ENCODE assay signal across 8 mouse cellular contexts in genomic region chr1:133226928-133227327, GRCm38 (mm10).
DNase-seq lines count a peak whose midpoint lies in the region; ATAC-seq lines count a peak whose summit lies in the region.

No protein-coding gene starts in this region.

- H3K4me2 ChIP-seq in hindbrain, embryonic 14.5 days (replicated peaks) = 0 out of 2 replicates have a peak overlapping the region, but pooled peaks have one; percentile 16
- peak overlapping the region; percentile 6; the same call in 1 of the 2 replicates for H3K4me2 ChIP-seq in midbrain, embryonic 14.5 days (ENCODE audit: low read length)

- 0 out of 2 replicates have a peak, but pooled peaks have one; percentile 25 for ATAC-seq in hindbrain, embryonic 14.5 days (ENCODE audit: low FRiP score)
- peak; percentile 34; the same call in 1 of the 2 replicates for ATAC-seq in midbrain, embryonic 14.5 days (ENCODE audit: low FRiP score, low TSS enrichment)
- no peak for ATAC-seq in inflammation-experienced regulatory T-cells, adult 6 months

- 17% methylated on average over 9 of the region's 9 CpGs for WGBS in hindbrain, embryonic 14.5 days
- WGBS in midbrain, embryonic 14.5 days = 12% methylated on average over 9 of the region's 9 CpGs

- H3K36me3 ChIP-seq in hindbrain, embryonic 14.5 days (replicated peaks; ENCODE audit: control insufficient read depth, insufficient read depth) = no peaks in the 10 kb centered on the region
- no peaks in the 10 kb centered on the region for H3K36me3 ChIP-seq in midbrain, embryonic 14.5 days (ENCODE audit: control insufficient read depth, insufficient read depth, low read length)

- intact Hi-C loops in left cerebral cortex, postnatal 14 days (cut with DNase I) = loop anchor here (5.0 kb wide), 1 partner anchor 40 kb away; no protein-coding TSS in a partner anchor

- no peaks in the 10 kb centered on the region for H3K9me3 ChIP-seq in hindbrain, embryonic 14.5 days (ENCODE audit: control insufficient read depth, low read length)
- H3K9me3 ChIP-seq in midbrain, embryonic 14.5 days (ENCODE audit: control insufficient read depth, low read length) = no peaks in the 10 kb centered on the region

- H3K27me3 ChIP-seq in hindbrain, embryonic 14.5 days (ENCODE audit: control insufficient read depth, insufficient read depth, low read length) = no peaks in the 10 kb centered on the region; the same call in 1 of the 2 replicates
- H3K27me3 ChIP-seq in midbrain, embryonic 14.5 days (ENCODE audit: control insufficient read depth, insufficient read depth, low read length) = no peaks in the 10 kb centered on the region

- H3K9ac ChIP-seq in hindbrain, embryonic 14.5 days = 0 out of 2 replicates have a peak overlapping the region, but pooled peaks have one; percentile 5
- no peak overlapping the region for H3K9ac ChIP-seq in midbrain, embryonic 14.5 days (replicated peaks; ENCODE audit: low read length)

- H3K27ac ChIP-seq in hindbrain, embryonic 14.5 days = peak overlapping the region; percentile 38; the same call in 1 of the 2 replicates
- peak overlapping the region; percentile 63 for H3K27ac ChIP-seq in midbrain, embryonic 14.5 days (replicated peaks; ENCODE audit: low read depth, low read length)

- peak; percentile 69 for DNase-seq in adipocyte (ENCODE audit: low spot score)
- peak; percentile 34 for DNase-seq in cerebellum, adult 11 months
- DNase-seq in gastrocnemius, adult 18-20 months (ENCODE audit: low spot score) = peak; percentile 55
- DNase-seq in hindbrain, embryonic 14.5 days (ENCODE audit: low spot score) = peak; percentile 61
- peak; percentile 47 to 69 for DNase-seq in left cerebral cortex, postnatal 14 days (ENCODE audit: low spot score in 2 of 2)
- DNase-seq in midbrain, embryonic 14.5 days = peak; percentile 77
- no peak for DNase-seq in thymus, adult 18-20 months

- peaks cover 41% of the 10 kb centered on the region for H3K4me1 ChIP-seq in hindbrain, embryonic 14.5 days (replicated peaks; ENCODE audit: control insufficient read depth, insufficient read depth, low read length)
- H3K4me1 ChIP-seq in midbrain, embryonic 14.5 days (ENCODE audit: control insufficient read depth, insufficient read depth, low read length) = peaks cover 44% of the 10 kb centered on the region

- H3K4me3 ChIP-seq in hindbrain, embryonic 14.5 days (replicated peaks; ENCODE audit: low read length) = no peak overlapping the region
- no peak overlapping the region for H3K4me3 ChIP-seq in midbrain, embryonic 14.5 days (replicated peaks; ENCODE audit: low read depth, low read length)

Comparison
In these comparisons a context has a peak if more than half of its experiments do, and no peak if none do; other contexts are left out.
1. DNase-seq: peak in adipocyte (single experiment), cerebellum, adult 11 months (single experiment), gastrocnemius, adult 18-20 months (single experiment), hindbrain, embryonic 14.5 days (single experiment), left cerebral cortex, postnatal 14 days (2 of 2) and midbrain, embryonic 14.5 days (single experiment); none in thymus, adult 18-20 months (0 of 2).